9 mouse cellular contexts compared by ENCODE assay signal in the genomic region with DNA sequence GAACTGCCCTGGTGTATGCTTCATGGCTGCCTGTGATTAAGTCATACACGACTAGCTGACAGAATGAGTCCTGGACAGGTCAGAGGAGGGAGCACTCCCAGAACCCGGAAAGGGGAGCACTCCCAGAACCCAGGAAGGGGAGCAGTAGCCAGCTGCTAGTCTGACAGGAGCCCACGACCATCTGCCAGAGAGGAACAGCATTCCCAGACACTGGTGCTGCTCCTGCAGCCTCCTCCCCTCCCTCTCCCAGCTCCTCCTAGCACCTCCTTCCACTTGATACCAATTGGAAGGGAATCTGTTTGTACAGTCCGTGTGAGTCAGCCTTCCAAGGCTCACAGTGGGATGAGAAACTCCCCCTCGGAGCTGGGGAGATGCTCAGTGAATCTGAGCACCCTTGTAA. TPM values are rescaled to one million over a fixed set of nuclear protein-coding genes. Genes with fewer than 3 reads are reported as not detected.
A peak's percentile ranks its signal among the peaks of the same experiment; 100 is the strongest.
DNase-seq lines count a peak whose midpoint lies in the region; ATAC-seq and TF ChIP-seq lines count a peak whose summit lies in the region.
"Had no signal": no experiment of that assay in that cellular context is flagged by ENCODE, and none has a peak within 500 bp of the region (broad histone marks: within the 10 kb centered on the region; RNA-seq: fewer than 3 reads in every experiment).

No protein-coding gene starts in this region.

- no peak overlapping the region for H3K4me3 ChIP-seq in midbrain, embryonic 13.5 days (replicated peaks)
- no peak overlapping the region for H3K4me3 ChIP-seq in midbrain, embryonic 10.5 days
- no peak overlapping the region for H3K4me3 ChIP-seq in left cerebral cortex, adult 2 months
- peak overlapping the region; percentile 8; the same call in 1 of the 2 replicates for H3K4me3 ChIP-seq in small intestine, adult 2 months (ENCODE audit: low read depth, low read length)
- no peak overlapping the region for H3K4me3 ChIP-seq in liver, embryonic 11.5 days (ENCODE audit: low read depth, low read length)
- H3K4me3 ChIP-seq: limb, embryonic 15.5 days had no signal

- H3K36me3 ChIP-seq in midbrain, embryonic 13.5 days: no peaks in the 10 kb centered on the region
- no peaks in the 10 kb centered on the region for H3K36me3 ChIP-seq in midbrain, embryonic 10.5 days
- H3K36me3 ChIP-seq in small intestine, adult 2 months (ENCODE audit: control insufficient read depth, insufficient read depth, low read length): no peaks in the 10 kb centered on the region
- no peaks in the 10 kb centered on the region for H3K36me3 ChIP-seq in liver, embryonic 11.5 days (ENCODE audit: control insufficient read depth, insufficient read depth, low read length)
- H3K36me3 ChIP-seq: limb, embryonic 15.5 days had no signal

- peaks cover 9% of the 10 kb centered on the region for H3K4me1 ChIP-seq in midbrain, embryonic 13.5 days (replicated peaks)
- no peaks in the 10 kb centered on the region for H3K4me1 ChIP-seq in midbrain, embryonic 10.5 days
- peaks cover 3% of the 10 kb centered on the region; the same call in 1 of the 2 replicates for H3K4me1 ChIP-seq in small intestine, adult 2 months (ENCODE audit: control insufficient read depth, insufficient read depth, insufficient read length, low read length)
- no peaks in the 10 kb centered on the region for H3K4me1 ChIP-seq in liver, embryonic 11.5 days (replicated peaks; ENCODE audit: control insufficient read depth, insufficient read depth, low read length)

- H3K9me3 ChIP-seq in midbrain, embryonic 13.5 days: no peaks in the 10 kb centered on the region
- H3K9me3 ChIP-seq in midbrain, embryonic 10.5 days (replicated peaks): no peaks in the 10 kb centered on the region
- no peaks in the 10 kb centered on the region for H3K9me3 ChIP-seq in liver, embryonic 11.5 days (ENCODE audit: control insufficient read depth, low read length)
- H3K9me3 ChIP-seq: limb, embryonic 15.5 days had no signal

- no peak for DNase-seq in midbrain, embryonic 10.5 days (ENCODE audit: low spot score)
- DNase-seq in heart, adult 9 months (ENCODE audit: low spot score in 2 of 2): peak; percentile 4 to 17
- DNase-seq in left cerebral cortex, adult 2 months (ENCODE audit: extremely low spot score in 1 of 2, low spot score in 2 of 2): peak; percentile 62 to 67
- DNase-seq in gastrocnemius, adult 18-20 months (ENCODE audit: low spot score): no peak
- DNase-seq in liver, embryonic 11.5 days (ENCODE audit: low spot score): no peak

- H3K27ac ChIP-seq in midbrain, embryonic 13.5 days: 0 out of 2 replicates have a peak overlapping the region, but pooled peaks have one; percentile 9
- no peak overlapping the region for H3K27ac ChIP-seq in midbrain, embryonic 10.5 days (replicated peaks)
- peak overlapping the region; percentile 69 for H3K27ac ChIP-seq in left cerebral cortex, adult 2 months
- no peak overlapping the region for H3K27ac ChIP-seq in small intestine, adult 2 months (ENCODE audit: insufficient read depth, low read depth, low read length)
- no peak overlapping the region for H3K27ac ChIP-seq in liver, embryonic 11.5 days (ENCODE audit: low read depth, low read length)
- H3K27ac ChIP-seq: limb, embryonic 15.5 days had no signal

- TF ChIP-seq POLR2A in small intestine, adult 2 months (IDR thresholded peaks at IDR 0.05; ENCODE audit: low read depth, low read length): no peak

- no peak for TF ChIP-seq CTCF in left cerebral cortex, adult 2 months (IDR thresholded peaks at IDR 0.05)
- no peak for TF ChIP-seq CTCF in small intestine, adult 2 months (IDR thresholded peaks at IDR 0.05; ENCODE audit: extremely low read depth, insufficient read length, insufficient replicate concordance, low read depth, low read length)

- H3K9ac ChIP-seq in midbrain, embryonic 13.5 days (replicated peaks): no peak overlapping the region; the same call in 1 of the 2 replicates
- H3K9ac ChIP-seq in liver, embryonic 11.5 days (ENCODE audit: low read depth, low read length): no peak overlapping the region
- H3K9ac ChIP-seq: limb, embryonic 15.5 days had no signal

- intact Hi-C loops in left cerebral cortex, adult 2 months (cut with DNase I): loop anchor here (1.0 kb wide), 1 partner anchor 35 kb away; a partner anchor contains a TSS

- no peak overlapping the region for H3K4me2 ChIP-seq in midbrain, embryonic 13.5 days (replicated peaks)
- no peak overlapping the region for H3K4me2 ChIP-seq in liver, embryonic 11.5 days
- H3K4me2 ChIP-seq: limb, embryonic 15.5 days had no signal

- WGBS in midbrain, embryonic 13.5 days: 35% methylated on average over 5 of the region's 5 CpGs
- 51% methylated on average over 5 of the region's 5 CpGs for WGBS in midbrain, embryonic 10.5 days
- WGBS in small intestine, adult 2 months: 7% methylated on average over 5 of the region's 5 CpGs
- 33% methylated on average over 5 of the region's 5 CpGs for WGBS in liver, embryonic 11.5 days

- H3K27me3 ChIP-seq in midbrain, embryonic 13.5 days: no peaks in the 10 kb centered on the region
- no peaks in the 10 kb centered on the region for H3K27me3 ChIP-seq in midbrain, embryonic 10.5 days (ENCODE audit: low read depth, poor library complexity, severe bottlenecking)
- no peaks in the 10 kb centered on the region for H3K27me3 ChIP-seq in small intestine, adult 2 months (ENCODE audit: control insufficient read depth, insufficient read depth, low read length)
- no peaks in the 10 kb centered on the region for H3K27me3 ChIP-seq in liver, embryonic 11.5 days (replicated peaks; ENCODE audit: control insufficient read depth, insufficient read depth, low read length)
- H3K27me3 ChIP-seq: limb, embryonic 15.5 days; Patski had no signal

- ATAC-seq in midbrain, embryonic 13.5 days: peak; percentile 68
- ATAC-seq in liver, embryonic 11.5 days (replicated peaks; ENCODE audit: low FRiP score): no peak
- ATAC-seq: Patski had no signal

RNA-seq across cellular contexts. Expression of a gene that starts 35.0 kb away (rescaled TPM):
- 437 and 479 TPM in 2 replicates for polyA plus RNA-seq in midbrain, embryonic 13.5 days (2015; fragmentation: Nextera tagmentation; extraction: Ambion mirVana)
- 479 and 502 TPM in 2 replicates for polyA plus RNA-seq in midbrain, embryonic 10.5 days (2016; fragmentation: Nextera tagmentation; extraction: Ambion mirVana)
- total RNA-seq in left cerebral cortex, adult 2 months (2021): 100 to 1,000 TPM; 214 to 217 TPM
- polyA plus RNA-seq in small intestine, adult 2 months (2012; rRNA removed): 28.1 and 34.7 TPM in 2 replicates
- 100 to 1,000 TPM; 115 to 131 TPM for total RNA-seq in gastrocnemius, adult 18-20 months (2021)
- polyA plus RNA-seq in liver, embryonic 11.5 days (2014; fragmentation: Nextera tagmentation; extraction: Ambion mirVana): 419 and 426 TPM in 2 replicates

Comparison
In these comparisons a context has a peak if more than half of its experiments do, and no peak if none do; other contexts are left out.
1. H3K27ac ChIP-seq: peak in midbrain, embryonic 13.5 days (single experiment) and left cerebral cortex, adult 2 months (single experiment); none in midbrain, embryonic 10.5 days (single experiment), small intestine, adult 2 months (single experiment) and liver, embryonic 11.5 days (single experiment).
2. DNase-seq: peak in heart, adult 9 months (2 of 2) and left cerebral cortex, adult 2 months (2 of 2); none in midbrain, embryonic 10.5 days (single experiment), gastrocnemius, adult 18-20 months (single experiment) and liver, embryonic 11.5 days (single experiment).
3. RNA of a gene that starts 35.0 kb away (polyA plus RNA-seq): 479 to 502 TPM in midbrain, embryonic 10.5 days, 437 to 479 TPM in midbrain, embryonic 13.5 days and 419 to 426 TPM in liver, embryonic 11.5 days; 28.1 to 34.7 TPM in small intestine, adult 2 months; every median in the first group is over 10 times any median in the second.